Mouse (Mus musculus) Patski (cell line): ENCODE measurements around the gene Shb. TPM values are rescaled to one million over a fixed set of nuclear protein-coding genes. Genes with fewer than 3 reads are reported as not detected.

ENCODE experiments used
- ATAC-seq: fragments of 100-300 bp; one replicate; pipeline ENCODE4 v1.8.0; 2021
- CTCF ChIA-PET: fragments of 350-600 bp; sonication (Branson Sonifier 250); formaldehyde crosslinking; loops from one replicate; lab custom pipeline; 2022; ENCODE audit warnings: inconsistent platforms; lab: Charles Lee
- POLR2A ChIA-PET: fragments of 350-600 bp; sonication (Branson Sonifier 250); formaldehyde crosslinking; loops from one replicate; lab custom pipeline; 2022; ENCODE audit warnings: antibody characterized with exemption, inconsistent platforms; lab: Charles Lee
- DNase-seq: peaks from one replicate; pipeline ENCODE4 v3.0.0-alpha.2; 2011; ENCODE audit warnings: low read depth, low spot score
- H3K27me3 ChIP-seq: fragments of 371-371 bp; one replicate; pipeline ENCODE4 v1.5.1; 2021
- CTCF ChIP-seq: fragments of 100-300 bp; IDR thresholded peaks from one replicate; pipeline ENCODE4 v1.5.1; 2021
- in situ Hi-C: fragments of 300-500 bp; cut with MboI; formaldehyde crosslinking; loops from 3 replicates; pipeline ENCODE4 v1.11.1; 2018; ENCODE audit warnings: low pct_unique_long_range_greater_than_20kb, mixed read lengths
- polyA plus RNA-seq: library from polyadenylated mRNA; unstranded; gene quantifications from one replicate; pipeline ENCODE4 v1.2.3, GENCODE M21; 2021

Shb gene
- polyA plus RNA-seq, 1 experiment from 2014 or later, result 71.9 TPM

GRCm38 (mm10) chr4:45498345-45498744, 33.9 kb downstream of the Shb start:
- in situ Hi-C loops, result no loop called here
- DNase-seq, result no peak
- ChIA-PET CTCF (interaction anchor here (1.3 to 1.4 kb wide), 2 partner anchors 13 to 22 kb away, joined by 3 read pairs; no protein-coding TSS in a partner anchor), POLR2A (no interaction called here)
- no peaks in the 10 kb centered on the region for H3K27me3 ChIP-seq
- no peak for TF ChIP-seq CTCF
- no peak for ATAC-seq

- ChIA-PET CTCF (no interaction called here), POLR2A (no interaction called here)
These were observed 35.0 kb downstream of the Shb start for GRCm38 (mm10) chr4:45497282-45497681.

DNA sequence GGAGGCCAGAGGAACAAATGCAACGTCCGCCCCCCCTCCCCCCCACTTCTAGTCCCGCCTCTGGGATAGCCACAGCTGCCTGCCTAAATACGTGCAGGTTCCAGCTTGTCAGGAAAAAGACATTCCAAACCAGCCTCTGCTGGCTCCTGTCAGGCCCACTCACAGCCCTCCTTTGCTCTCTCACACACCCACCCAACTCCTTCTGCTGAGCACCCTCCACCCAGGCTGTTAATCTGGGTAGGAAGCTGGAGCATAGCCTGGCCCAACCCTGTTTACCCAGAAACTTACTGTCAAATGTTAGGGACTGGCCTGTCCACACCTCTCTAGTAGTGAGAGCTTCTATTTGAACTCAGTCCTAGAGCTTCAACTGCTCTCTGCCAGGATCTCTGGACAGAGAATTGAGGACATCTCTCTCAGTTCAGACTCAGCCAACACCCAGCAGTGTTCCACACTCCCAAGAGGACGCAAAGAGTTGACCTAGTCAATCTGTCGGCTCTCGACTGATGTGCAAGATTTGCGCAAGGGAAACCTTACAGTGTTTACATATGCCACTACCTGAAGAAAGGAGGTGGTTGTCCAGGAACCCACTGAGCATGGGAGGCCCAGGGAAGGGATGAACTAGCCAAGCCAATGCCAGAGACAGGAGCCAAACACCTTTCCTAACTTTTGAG, 36.6 kb downstream of the Shb start:
- CTCF ChIA-PET, result no interaction called here
- no peak for ATAC-seq
- H3K27me3 ChIP-seq, result no peaks in the 10 kb centered on the region
- TF ChIP-seq CTCF, result no peak
- POLR2A ChIA-PET, result interaction anchor here (0.5 to 2.1 kb wide), 4 partner anchors 10 to 77 kb away, joined by 3 to 5 read pairs (median 4); no protein-coding TSS in a partner anchor
- no peak for DNase-seq
- in situ Hi-C loops, result no loop called here

More at GRCm38 (mm10) chr4:45497282-45497681, 35.0 kb downstream of the Shb start:
- ATAC-seq, result no peak
- DNase-seq, result no peak
- H3K27me3 ChIP-seq, result no peaks in the 10 kb centered on the region
- in situ Hi-C loops, result no loop called here
- no peak for TF ChIP-seq CTCF

- ChIA-PET CTCF (interaction anchor here (2.2 kb wide), 1 partner anchor 35 kb away, joined by 7 read pairs; no protein-coding TSS in a partner anchor), POLR2A (interaction anchor here (0.5 to 3.7 kb wide), 5 partner anchors 7 to 40 kb away, joined by 3 to 13 read pairs (median 3); no protein-coding TSS in a partner anchor)
- in situ Hi-C loops, result loop anchor here (5.0 kb wide), 1 partner anchor 77 kb away; no protein-coding TSS in a partner anchor
- no peak for TF ChIP-seq CTCF
- no peaks in the 10 kb centered on the region for H3K27me3 ChIP-seq
- no peak for DNase-seq
- no peak for ATAC-seq
These were observed 38.4 kb downstream of the Shb start for GRCm38 (mm10) chr4:45493786-45494400.

DNA sequence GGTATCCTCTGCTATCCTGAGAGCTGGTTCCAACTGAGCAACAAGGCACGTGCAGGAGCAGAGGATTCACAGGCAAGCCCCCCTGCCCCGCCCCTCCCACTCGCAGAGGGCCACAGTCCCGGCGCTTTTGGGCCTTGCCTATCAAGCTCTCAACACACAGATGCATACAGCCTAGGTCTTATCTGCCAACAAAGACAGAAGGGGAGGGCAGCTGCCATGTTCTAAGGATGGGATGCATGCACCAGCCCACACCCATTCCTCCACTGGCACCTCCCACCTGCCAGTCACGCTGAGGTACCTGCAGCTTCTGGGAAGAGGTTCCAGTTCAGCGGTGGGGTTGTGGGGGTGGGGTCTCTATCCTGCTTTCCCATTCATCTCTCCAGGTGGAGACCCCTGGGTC, 39.2 kb downstream of the Shb start:
- in situ Hi-C loops, result loop anchor here (5.0 kb wide), 1 partner anchor 76 kb away; no protein-coding TSS in a partner anchor
- TF ChIP-seq CTCF, result no peak
- CTCF ChIA-PET, result interaction anchor here (1.1 to 2.2 kb wide), 2 partner anchors 20 to 36 kb away, joined by 3 to 7 read pairs; no protein-coding TSS in a partner anchor
- H3K27me3 ChIP-seq, result no peaks in the 10 kb centered on the region
- ATAC-seq (no peak), DNase-seq (no peak)
- POLR2A ChIA-PET, result interaction anchor here (0.7 to 3.7 kb wide), 4 partner anchors 8 to 39 kb away, joined by 3 to 13 read pairs (median 4); no protein-coding TSS in a partner anchor

GRCm38 (mm10) chr4:45492681-45493081, 39.6 kb downstream of the Shb start:
- CTCF ChIA-PET, result interaction anchor here (1.1 to 2.2 kb wide), 3 partner anchors 19 to 36 kb away, joined by 3 to 7 read pairs (median 4); no protein-coding TSS in a partner anchor
- ATAC-seq (no peak), DNase-seq (no peak)
- POLR2A ChIA-PET, result interaction anchor here (0.6 to 3.7 kb wide), 2 partner anchors 9 to 35 kb away, joined by 3 to 13 read pairs; no protein-coding TSS in a partner anchor
- TF ChIP-seq CTCF, result no peak
- in situ Hi-C loops, result loop anchor here (5.0 kb wide), 1 partner anchor 75 kb away; no protein-coding TSS in a partner anchor
- H3K27me3 ChIP-seq, result no peaks in the 10 kb centered on the region

- no peak for DNase-seq
- POLR2A ChIA-PET, result interaction anchor here (0.6 to 3.7 kb wide), 2 partner anchors 9 to 36 kb away, joined by 3 to 13 read pairs; no protein-coding TSS in a partner anchor
- CTCF ChIA-PET, result interaction anchor here (0.6 to 1.4 kb wide), 5 partner anchors 10 to 31 kb away, joined by 3 to 4 read pairs (median 3); no protein-coding TSS in a partner anchor
- H3K27me3 ChIP-seq, result no peaks in the 10 kb centered on the region
- no peak for TF ChIP-seq CTCF
- in situ Hi-C loops, result loop anchor here (5.0 kb wide), 1 partner anchor 75 kb away; no protein-coding TSS in a partner anchor
- ATAC-seq, result no peak
These were observed 40.3 kb downstream of the Shb start for GRCm38 (mm10) chr4:45491685-45492601.

DNA sequence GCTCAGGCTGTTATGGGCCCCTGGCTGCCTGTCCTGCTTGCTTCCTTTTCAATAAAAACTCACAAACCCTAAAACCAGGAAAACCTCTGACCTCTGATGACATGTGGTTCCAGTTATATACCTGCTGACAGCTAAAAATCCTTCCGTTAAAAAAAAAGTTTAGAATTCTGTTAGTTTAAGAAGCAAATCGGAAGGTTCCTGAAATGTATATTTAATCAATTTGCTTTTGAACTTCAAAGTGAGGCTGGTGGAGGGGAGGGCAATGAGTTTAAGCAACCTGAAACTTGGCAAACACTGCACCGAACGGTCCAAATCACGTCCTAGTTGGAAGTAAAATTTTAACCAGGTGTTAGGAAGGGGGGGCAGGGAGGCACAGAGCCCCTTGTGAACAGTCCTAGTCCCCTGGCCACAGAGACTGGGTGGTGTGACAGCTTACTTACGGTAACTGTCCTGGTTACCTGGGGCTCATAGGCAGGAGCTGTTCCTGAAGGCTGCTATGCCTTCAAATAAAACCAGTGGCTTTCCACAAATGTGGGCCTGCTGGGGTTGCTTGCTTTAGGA, 41.1 kb downstream of the Shb start:
- in situ Hi-C loops, result loop anchor here (5.0 kb wide), 1 partner anchor 74 kb away; no protein-coding TSS in a partner anchor
- TF ChIP-seq CTCF, result no peak
- CTCF ChIA-PET, result interaction anchor here (0.6 to 1.4 kb wide), 3 partner anchors 11 to 30 kb away, joined by 3 read pairs; no protein-coding TSS in a partner anchor
- POLR2A ChIA-PET, result interaction anchor here (0.7 to 3.7 kb wide), 2 partner anchors 10 to 13 kb away, joined by 4 to 13 read pairs; no protein-coding TSS in a partner anchor
- DNase-seq (no peak), ATAC-seq (no peak)
- H3K27me3 ChIP-seq, result no peaks in the 10 kb centered on the region
